Mouse (Mus musculus) spleen, adult 2 months (tissue): Measurements from ENCODE around the gene Tldc2.

ENCODE experiments used
- CTCF ChIP-seq: fragments of 200-500 bp; IDR thresholded peaks from 2 replicates; pipeline ENCODE4 v1.5.1; 2011; ENCODE audit warnings: mild to moderate bottlenecking, inconsistent platforms; ENCODE audit not compliant: insufficient read depth, insufficient read length, insufficient replicate concordance; ENCODE audit errors: extremely low read depth
- POLR2A ChIP-seq: fragments of 200-500 bp; IDR thresholded peaks from 2 replicates; pipeline ENCODE4 v1.6.1; 2011; ENCODE audit warnings: low read depth, low read length, inconsistent platforms

DNA sequence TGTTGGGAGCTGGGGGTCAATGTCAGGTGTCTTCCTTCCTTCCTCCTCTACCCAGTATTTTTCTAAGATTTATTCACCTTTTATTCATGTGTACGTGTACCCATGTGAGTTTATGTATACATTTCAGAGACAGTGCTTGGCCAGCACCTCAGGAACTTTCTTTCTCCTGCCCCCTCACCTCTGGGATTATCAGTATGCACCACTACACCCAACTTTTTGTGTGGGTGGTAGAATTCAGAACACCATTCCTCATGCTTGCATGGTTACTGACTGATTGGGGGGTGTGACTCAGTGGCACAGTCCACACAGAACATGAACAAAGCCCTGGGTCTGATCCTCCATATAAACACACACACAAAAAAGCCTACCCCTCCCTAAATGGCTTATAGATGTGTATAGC, 45.2 kb downstream of the Tldc2 start:
- no peak for TF ChIP-seq CTCF
- TF ChIP-seq POLR2A, result no peak
